Mouse (Mus musculus): ENCODE measurements around the gene Tcf20.
A peak's percentile ranks its signal among the peaks of the same experiment; 100 is the strongest.
"Not testable (repeated sequence)": the region's sequence is repeated elsewhere in the genome, so short reads cannot be mapped to it uniquely, and the experiment has no call there.

Gene Tcf20

DNA sequence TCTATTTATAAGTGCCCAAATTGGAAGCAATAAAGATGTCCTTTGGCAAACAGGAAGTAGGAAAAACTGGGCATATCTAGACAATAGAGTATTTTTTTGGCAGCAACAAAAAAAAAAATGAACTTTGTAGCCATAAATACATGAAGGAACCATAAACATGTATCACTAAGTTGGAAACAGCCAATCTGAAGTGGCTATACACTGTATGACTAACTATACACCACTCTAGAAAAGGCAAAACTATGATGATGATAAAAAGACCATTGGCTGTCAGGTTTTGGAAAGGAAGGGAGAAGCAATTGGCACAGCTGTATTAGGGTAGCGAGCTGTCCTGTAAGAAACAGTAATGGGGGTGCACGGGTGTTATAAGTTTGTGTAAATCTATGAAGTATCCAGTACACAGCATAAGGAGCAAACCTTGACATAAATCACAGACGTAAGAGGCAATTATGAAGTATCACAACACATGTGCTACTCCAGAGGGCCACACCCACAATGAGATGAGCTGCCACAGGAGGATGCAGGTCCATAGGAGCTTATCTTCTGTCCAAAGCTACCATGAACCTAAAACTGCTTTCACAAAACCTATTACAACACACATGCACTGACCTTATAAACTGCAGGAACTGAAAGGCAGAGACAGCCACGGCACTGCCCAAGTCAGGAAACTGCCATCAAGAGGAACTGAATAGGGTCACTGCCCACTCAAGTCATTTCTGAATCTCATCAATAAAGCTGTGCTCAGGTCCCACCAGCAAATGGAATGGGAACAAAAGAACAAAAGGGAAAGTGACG is 180.5 kb downstream of the Tcf20 start:
- no peak for DNase-seq (ENCODE audit: low spot score)

DNA sequence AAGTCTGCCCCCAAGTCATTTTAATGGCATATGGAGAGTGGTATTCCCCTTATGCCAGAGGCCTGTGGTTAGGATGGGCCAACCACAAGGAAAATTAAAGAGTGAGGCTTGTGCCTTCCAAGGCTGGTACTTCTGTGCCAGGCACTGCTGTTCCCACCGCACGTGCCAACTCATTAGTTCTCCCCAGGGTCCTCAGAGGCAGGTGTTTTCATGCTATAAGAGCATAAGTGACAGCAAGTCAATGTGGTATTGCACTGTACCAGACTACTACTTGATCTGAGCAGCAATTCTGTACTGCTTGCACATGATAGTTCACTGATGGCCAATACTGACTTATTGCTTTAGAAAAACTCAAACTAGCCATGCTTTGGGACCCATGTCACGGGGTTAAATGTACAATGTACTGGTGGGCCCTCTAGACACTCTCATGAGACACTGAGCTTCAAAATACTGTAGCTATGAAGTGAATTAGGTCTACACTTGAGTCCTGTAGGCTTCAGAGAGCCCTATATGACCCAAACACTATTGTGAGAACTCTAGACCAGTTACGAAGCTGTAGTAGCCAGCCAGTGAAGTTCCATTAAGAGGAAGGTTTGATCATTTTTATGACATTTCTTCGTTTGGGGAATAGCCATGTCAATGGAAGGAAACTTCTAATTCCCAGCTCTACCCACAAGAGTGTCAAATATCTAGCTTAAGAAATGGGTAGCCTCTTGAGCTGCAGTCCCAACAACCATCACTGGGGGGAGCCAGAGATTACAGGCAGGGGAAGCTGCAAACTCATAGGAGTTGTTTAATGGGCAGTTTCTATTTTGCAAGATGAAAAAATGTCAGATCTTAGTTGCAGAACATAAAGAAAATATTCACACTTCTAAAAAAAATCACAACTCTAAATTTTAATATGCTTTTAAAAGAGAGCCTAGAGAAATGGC is 182.7 kb downstream of the Tcf20 start:
- peak; percentile 83 for DNase-seq (ENCODE audit: low spot score)

DNA sequence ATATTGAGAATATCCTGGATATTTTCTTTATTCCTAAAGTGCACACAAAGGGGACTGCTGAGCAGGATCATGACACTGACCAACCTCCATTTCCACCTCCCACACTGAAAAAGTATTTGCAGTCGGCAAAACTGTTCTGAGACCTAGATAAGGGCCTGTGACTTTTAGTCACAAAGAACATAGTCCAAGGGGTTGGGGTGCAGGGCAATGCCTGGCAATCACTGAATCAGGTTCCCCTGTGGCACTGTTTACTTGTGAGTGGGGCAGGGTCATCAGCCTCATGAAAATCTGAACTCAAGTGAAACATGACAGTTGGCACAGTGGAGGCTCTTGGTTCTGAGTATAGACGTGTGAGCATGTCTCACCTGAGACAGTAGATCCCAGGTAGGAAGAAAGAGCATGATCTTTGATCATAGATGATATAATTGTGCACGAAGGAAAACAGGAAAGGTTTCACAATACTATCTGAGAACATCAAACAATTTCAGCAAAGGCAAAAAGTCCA is 191.7 kb downstream of the Tcf20 start:
- DNase-seq (ENCODE audit: low spot score) = no peak

DNA sequence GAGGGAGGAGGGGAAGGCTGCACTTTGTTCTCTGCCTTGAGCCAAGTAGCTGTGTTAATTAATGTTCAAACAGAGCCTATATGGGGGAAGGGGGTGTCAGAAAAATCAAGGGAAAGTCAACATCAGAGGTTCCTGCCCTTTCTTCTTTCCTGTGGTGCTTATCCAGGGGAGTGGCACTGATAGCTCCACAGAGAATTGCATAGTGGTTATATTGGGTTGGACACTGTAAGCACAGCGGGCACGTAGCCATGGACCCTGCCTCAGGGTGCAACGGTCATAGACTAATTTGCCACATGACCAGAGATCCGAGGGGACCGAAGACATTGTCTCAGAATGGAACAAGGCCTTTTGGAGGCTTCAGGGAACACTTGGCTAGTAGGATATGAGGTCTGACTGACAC is 193.4 kb downstream of the Tcf20 start, which contains the start of gene Cyp2d26:
Gene Cyp2d26, minus strand, starts transcription at position 18 of the 400 bp plus-strand sequence.
- DNase-seq (ENCODE audit: low spot score) = no peak

DNA sequence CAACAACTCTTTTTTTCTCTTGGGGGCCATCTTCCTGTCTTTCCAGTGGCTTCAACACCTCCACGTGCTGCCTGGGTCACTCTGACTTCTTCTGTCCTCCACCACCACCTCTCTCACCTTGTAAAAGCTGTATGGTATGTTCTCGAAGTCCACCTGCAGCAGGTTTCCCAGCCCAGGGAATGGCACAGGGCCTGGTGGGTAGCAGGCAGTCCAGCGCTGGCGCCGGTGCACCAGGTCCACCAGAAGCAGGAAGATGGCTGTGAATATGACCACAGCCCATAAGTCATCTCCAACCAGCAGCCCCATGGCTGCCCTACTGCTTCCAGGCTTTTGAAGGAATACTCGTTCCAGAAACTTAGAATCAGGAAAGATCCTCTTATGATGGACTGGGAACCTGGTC is 193.8 kb downstream of the Tcf20 start:
- DNase-seq (ENCODE audit: low spot score) = no peak

DNA sequence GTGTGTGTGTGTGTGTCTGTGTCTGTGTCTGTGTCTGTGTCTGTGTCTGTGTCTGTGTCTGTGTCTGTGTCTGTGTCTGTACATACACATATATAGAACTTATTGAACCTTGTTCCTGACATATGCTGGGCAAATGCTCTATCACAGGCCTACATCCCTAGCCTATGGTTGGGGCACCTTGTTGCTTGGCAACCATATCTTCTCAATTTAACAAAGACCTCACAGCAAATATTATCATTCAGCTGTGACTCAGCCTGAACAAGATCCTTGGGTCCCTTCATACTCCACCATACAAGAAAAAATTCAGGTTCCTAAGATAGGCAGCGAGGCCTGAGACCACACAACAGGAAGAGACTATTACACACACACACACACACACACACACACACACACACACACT is 194.2 kb downstream of the Tcf20 start:
- no peak for DNase-seq (ENCODE audit: low spot score)

DNA sequence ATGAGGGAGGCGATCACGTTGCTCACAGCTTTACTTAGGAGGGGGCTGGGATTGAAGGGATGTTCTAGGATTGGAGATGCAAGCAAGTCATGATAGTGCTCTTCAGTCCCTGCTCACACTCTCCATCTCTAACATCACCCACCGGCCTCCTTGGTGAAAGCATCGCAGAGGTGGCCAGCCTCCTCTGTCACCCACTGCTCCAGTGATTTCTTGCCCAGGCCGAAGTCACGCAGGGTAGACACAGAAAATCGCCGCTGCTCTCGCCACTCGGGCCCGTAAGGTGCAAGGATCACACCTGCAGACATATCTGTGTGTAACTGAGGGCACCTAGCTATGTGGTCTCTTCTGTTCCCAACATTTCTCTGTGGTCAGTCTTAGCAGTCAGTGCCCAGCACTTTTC is 195.1 kb downstream of the Tcf20 start:
- DNase-seq (ENCODE audit: low spot score) = no peak

DNA sequence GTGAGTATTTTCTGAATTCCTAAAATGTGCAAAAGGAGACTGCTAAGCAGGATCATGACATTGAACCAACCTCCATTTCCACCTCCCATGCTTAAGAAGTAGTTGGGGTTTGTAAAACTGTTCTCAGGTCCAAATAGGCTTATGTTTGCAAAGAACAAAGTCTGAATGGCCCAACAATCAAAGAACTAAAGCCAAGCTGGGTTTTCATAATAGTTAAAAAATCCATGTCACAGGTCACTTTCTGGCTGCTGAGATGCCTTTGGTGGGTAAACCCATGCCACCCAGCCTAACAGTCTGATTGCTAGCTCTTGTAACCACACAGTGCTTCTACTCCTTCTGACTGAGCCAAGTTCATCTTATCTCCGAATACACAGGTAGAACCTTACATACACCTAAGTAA is 203.1 kb downstream of the Tcf20 start:
- no peak for DNase-seq (ENCODE audit: low spot score)

DNA sequence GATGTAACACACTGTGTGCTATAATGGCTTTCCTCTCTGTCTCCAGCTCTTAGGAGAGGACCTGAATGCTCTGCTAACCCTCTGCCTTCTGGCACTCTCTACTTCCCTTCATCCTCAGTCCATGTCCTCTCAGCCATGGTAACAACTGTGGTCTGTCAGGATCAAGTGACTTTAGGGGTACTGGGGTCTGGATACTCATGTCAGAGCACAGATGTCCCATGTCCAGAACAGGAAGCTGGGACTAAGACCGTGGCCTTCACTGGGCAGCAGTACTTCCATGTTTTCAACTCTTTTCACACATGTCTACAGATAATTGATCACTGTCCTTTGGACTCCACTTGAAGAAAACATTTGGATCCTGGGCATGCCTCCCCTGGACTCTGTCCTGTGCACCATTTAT is 203.9 kb downstream of the Tcf20 start:
- DNase-seq (ENCODE audit: low spot score) = no peak

DNA sequence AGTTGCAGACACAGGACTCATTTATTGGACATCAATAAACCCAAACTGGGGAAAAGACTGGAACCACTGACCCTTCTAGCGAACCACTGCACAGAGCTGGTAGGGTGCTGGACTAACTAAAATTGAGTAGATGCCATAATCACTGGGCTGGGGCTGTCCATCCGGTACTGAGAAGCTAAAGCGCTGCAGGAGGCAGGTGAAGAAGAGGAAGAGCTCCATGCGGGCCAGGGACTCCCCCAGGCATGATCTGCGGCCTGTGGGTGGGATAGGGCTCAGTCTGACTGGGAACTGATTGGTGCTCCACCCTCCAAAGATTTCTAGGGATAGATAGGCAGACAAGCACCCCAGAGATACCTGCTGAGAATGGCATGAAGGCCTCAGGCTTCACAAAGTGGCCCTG is 209.8 kb downstream of the Tcf20 start:
- not testable (repeated sequence) for DNase-seq (ENCODE audit: low spot score)

DNA sequence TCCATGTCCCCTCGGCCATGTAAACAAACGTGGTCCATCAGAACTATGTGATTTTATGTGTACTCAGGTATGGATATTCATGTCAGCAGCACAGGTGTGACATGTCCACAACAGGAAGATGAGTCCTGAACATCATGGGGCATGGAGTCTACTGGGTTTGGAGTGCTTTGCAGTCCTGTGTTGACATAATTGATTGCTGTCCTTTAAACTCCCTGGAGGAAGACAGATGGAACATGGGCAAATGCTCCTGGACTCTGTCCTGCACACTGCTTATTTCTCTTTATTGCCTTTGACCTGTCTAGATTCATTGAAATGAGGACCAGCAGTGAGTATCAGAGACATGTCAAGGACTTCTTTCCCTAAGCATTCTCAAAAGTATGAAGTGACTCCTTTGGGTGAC is 221.7 kb downstream of the Tcf20 start:
- DNase-seq (ENCODE audit: low spot score) = no peak

DNA sequence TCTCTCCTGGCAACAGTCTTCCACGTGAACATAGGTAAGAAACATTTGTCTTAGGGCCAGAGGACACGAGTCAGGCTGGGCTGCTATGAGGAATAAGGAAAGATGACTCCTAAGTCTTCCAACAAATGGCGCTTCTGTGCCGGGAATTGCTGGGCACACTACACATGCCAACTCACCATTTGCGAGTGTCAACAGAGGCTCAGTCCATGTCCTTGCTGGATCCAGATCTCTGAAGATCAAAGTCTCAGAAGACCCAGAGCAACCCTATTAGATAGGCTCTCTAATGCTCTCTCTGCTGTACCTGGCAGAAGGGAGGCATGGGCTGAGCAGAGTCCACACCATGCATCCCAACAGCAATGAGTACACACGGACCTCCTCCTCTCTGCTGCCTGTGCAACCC is 222.8 kb downstream of the Tcf20 start:
- no peak for DNase-seq (ENCODE audit: low spot score)

DNA sequence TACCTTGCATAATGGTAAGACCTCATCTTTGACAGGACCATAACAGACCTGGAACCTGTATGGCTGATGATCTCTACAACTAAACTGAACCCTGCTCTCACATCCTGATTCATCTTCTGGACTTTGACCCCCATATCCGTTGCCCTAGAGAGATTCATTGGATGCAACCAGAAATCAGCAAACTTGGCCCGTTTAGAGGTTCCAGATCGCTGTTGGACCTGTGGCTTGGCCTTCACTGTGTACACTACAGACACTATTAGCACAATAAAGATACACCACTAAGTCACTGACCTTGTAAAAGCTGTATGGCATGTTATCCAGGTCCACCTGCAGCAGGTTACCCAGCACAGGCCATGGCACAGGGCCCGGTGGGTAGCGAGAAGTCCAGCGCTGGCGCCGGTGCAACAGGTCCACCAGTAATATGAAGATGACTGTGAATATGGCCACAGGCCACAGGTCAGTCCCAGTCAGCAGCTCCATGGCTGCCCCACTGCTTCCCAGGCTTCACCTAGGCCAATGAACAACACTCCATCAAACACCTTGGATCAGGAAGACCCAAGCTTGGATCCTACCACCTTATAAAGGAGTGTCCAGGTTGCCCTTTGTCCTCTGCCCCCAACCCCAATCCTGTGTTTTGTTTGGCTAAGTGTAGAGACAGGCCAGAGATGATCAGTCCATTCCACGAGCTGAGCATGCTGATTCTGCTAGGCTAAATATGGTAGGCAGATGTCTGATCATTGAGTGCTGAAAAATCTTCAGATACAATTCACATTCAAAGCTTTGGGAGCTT is 223.8 kb downstream of the Tcf20 start, which contains the start of gene Cyp2d40:
Gene Cyp2d40, minus strand, starts transcription at position 553 of the 790 bp plus-strand sequence.
- no peak for DNase-seq (ENCODE audit: low spot score)
